Mouse (Mus musculus): Measurements from ENCODE around the gene Noto.

- TF ChIP-seq CTCF (IDR thresholded peaks at IDR 0.05; ENCODE audit: low read depth) (no peak), EP300 (IDR thresholded peaks at IDR 0.05; ENCODE audit: low read depth) (no peak)
Measured at GRCm38 (mm10) chr6:85478416-85478815, 54.7 kb downstream of the Noto start.

All from heart, postnatal 0 days (tissue).